Mouse (Mus musculus) bone marrow macrophage, adult 2 months (primary cell): ENCODE measurements around the gene Sftpa1.

ENCODE experiments used
- CTCF ChIP-seq: IDR thresholded peaks from 2 replicates; pipeline ENCODE4 v1.5.1; 2012; ENCODE audit warnings: low read depth, mild to moderate bottlenecking, low read length, moderate library complexity
- POLR2A ChIP-seq: IDR thresholded peaks from 2 replicates; pipeline ENCODE4 v1.6.1; 2012; ENCODE audit warnings: mild to moderate bottlenecking, low read depth, low read length, borderline replicate concordance

GRCm38 (mm10) chr14:41162663-41163062 lies 31.1 kb downstream of the Sftpa1 start:
- TF ChIP-seq CTCF (no peak; the same call in 1 of the 2 replicates), POLR2A (no peak)
